Mouse (Mus musculus) hindbrain, embryonic 16.5 days (tissue): ENCODE data around the gene Tbl2. TPM values are rescaled to one million over a fixed set of nuclear protein-coding genes. Genes with fewer than 3 reads are reported as not detected.

Experiments used
- ATAC-seq: fragments of 200-750 bp; cut with Nextera tagmentation; 2 replicates; pipeline ENCODE4 v1.8.0; 2017; ENCODE audit warnings: moderate TSS enrichment, moderate library complexity
- H3K27ac ChIP-seq: fragments of 300-500 bp; sonication (generic); 2 replicates; pipeline ENCODE4 v1.5.1; 2014; ENCODE audit warnings: low read depth, mild to moderate bottlenecking, control low read depth, low read length, moderate library complexity
- H3K27me3 ChIP-seq: fragments of 300-500 bp; sonication (generic); replicated peaks from 2 replicates; pipeline ENCODE4 v1.6.1; 2014; ENCODE audit warnings: low read length; ENCODE audit not compliant: control insufficient read depth, insufficient read depth
- H3K36me3 ChIP-seq: fragments of 300-500 bp; sonication (generic); 2 replicates; pipeline ENCODE4 v1.6.1; 2014; ENCODE audit warnings: mild to moderate bottlenecking, low read length, moderate library complexity, mixed read lengths; ENCODE audit not compliant: control insufficient read depth, insufficient read depth
- H3K4me1 ChIP-seq: fragments of 300-500 bp; sonication (generic); 2 replicates; pipeline ENCODE4 v1.6.1; 2014; ENCODE audit warnings: low read depth, low read length; ENCODE audit not compliant: control insufficient read depth, insufficient read depth
- H3K4me2 ChIP-seq: fragments of 300-500 bp; sonication (generic); 2 replicates; pipeline ENCODE4 v1.6.1; 2014; ENCODE audit warnings: mild to moderate bottlenecking, low read length, control low read depth, moderate library complexity
- H3K4me3 ChIP-seq: fragments of 300-500 bp; sonication (generic); 2 replicates; pipeline ENCODE4 v1.5.1; 2014; ENCODE audit warnings: mild to moderate bottlenecking, low read length, control low read depth, moderate library complexity
- H3K9ac ChIP-seq: fragments of 300-500 bp; sonication (generic); 2 replicates; pipeline ENCODE4 v1.6.1; 2014; ENCODE audit warnings: low read depth, mild to moderate bottlenecking, control low read depth, low read length, moderate library complexity
- H3K9me3 ChIP-seq: fragments of 300-500 bp; sonication (generic); 2 replicates; pipeline ENCODE4 v1.6.1; 2014; ENCODE audit warnings: mild to moderate bottlenecking, low read length, moderate library complexity; ENCODE audit not compliant: control insufficient read depth
- WGBS: fragments of 180-500 bp; shearing (Covaris S2); extraction: QIAGEN DNeasy Blood & Tissue Kit; methylation state at CpG from one replicate; pipeline ENCODE4 v1.1.7; 2014; 5-methylcytosine and 5-hydroxymethylcytosine counted together
- polyA plus RNA-seq: library from polyadenylated mRNA; unstranded; fragments of >200 nt; fragmentation: Nextera tagmentation; extraction: Ambion mirVana; gene quantifications from 2 replicates; pipeline ENCODE4 v1.2.1, GENCODE M21; 2015

Tbl2 gene
- polyA plus RNA-seq, 1 experiment from 2014 or later = 15.0 TPM

DNA sequence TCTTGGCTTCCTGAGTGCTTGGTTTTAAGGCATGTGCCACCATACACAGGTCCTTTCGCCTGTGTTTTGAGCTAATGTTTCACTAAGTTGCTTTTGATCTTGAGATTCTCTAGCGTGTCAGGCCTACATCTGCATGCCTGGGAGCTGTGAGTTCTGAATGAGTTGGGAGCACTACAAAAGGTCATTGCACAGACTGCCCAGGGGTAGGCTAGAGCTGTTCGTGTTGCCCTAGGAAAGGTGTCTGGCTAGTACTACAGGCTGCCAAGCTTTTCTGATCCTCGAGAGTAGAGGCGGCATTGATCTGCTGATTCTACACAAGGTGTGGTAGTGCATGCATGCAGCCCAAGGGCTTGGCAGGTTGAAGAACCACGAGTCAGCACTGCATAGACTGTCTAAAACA, 13.4 kb downstream of the Tbl2 start:
- Histone ChIP-seq H3K9me3 (no peaks in the 10 kb centered on the region), H3K4me1 (no peaks in the 10 kb centered on the region), H3K9ac (no peak overlapping the region), H3K4me2 (no peak overlapping the region), H3K27ac (no peak overlapping the region), H3K4me3 (no peak overlapping the region), H3K27me3 (no peaks in the 10 kb centered on the region), H3K36me3 (peaks cover 19% of the 10 kb centered on the region)
- 93% methylated on average over 6 of the region's 6 CpGs for WGBS
- ATAC-seq = no peak

DNA sequence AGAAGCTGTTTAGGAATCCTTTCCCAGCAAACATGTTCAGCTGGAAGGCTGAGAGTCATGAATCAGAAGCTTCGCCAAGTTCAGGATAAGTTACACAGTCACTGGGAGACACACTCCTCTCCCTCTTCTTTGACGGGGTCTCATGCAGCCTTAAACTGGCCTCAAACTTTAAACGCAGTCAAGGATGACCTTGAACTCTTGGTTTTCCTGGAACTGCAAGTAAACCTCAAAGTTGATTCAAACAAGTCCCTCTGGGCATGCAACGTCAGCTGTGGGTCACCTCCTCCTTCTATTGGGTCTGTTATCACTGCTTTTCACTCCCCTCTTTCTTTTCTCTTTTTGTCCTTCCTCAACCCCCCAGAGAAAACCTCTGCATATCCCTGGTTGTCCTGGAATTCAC, 17.5 kb downstream of the Tbl2 start:
- Histone ChIP-seq H3K27me3 (no peaks in the 10 kb centered on the region), H3K4me2 (no peak overlapping the region), H3K9ac (no peak overlapping the region), H3K36me3 (peaks cover 2% of the 10 kb centered on the region; the same call in 1 of the 2 replicates), H3K9me3 (no peaks in the 10 kb centered on the region), H3K27ac (no peak overlapping the region), H3K4me1 (peaks cover 9% of the 10 kb centered on the region), H3K4me3 (no peak overlapping the region)
- ATAC-seq = no peak
- WGBS = 86% methylated on average over 4 of the region's 4 CpGs

DNA sequence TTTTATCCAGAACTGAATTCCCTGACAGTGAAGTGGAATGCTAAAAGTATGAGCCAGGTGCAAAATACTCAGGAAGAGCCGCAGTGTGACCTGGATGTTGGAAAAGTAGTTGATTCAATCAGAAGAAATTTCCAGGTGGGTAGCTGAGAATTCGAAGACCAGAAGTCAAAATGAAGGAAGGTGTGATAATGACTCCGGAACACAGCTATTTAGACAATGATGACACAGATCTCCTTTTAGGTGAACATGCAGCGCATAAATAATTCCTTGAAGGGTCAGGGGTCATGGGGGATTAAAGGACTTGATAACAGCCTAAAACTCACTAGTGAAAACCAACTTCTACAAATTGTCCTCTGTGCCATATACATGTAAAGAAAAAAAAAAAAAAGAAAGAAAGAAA, 18.0 kb downstream of the Tbl2 start:
- Histone ChIP-seq H3K4me2 (peak overlapping the region; percentile 66; the same call in 1 of the 2 replicates), H3K4me3 (no peak overlapping the region), H3K27me3 (no peaks in the 10 kb centered on the region), H3K9ac (no peak overlapping the region), H3K36me3 (peaks cover 4% of the 10 kb centered on the region), H3K27ac (no peak overlapping the region), H3K9me3 (no peaks in the 10 kb centered on the region), H3K4me1 (peaks cover 9% of the 10 kb centered on the region)
- WGBS = 95% methylated on average over 4 of the region's 4 CpGs
- ATAC-seq = no peak

DNA sequence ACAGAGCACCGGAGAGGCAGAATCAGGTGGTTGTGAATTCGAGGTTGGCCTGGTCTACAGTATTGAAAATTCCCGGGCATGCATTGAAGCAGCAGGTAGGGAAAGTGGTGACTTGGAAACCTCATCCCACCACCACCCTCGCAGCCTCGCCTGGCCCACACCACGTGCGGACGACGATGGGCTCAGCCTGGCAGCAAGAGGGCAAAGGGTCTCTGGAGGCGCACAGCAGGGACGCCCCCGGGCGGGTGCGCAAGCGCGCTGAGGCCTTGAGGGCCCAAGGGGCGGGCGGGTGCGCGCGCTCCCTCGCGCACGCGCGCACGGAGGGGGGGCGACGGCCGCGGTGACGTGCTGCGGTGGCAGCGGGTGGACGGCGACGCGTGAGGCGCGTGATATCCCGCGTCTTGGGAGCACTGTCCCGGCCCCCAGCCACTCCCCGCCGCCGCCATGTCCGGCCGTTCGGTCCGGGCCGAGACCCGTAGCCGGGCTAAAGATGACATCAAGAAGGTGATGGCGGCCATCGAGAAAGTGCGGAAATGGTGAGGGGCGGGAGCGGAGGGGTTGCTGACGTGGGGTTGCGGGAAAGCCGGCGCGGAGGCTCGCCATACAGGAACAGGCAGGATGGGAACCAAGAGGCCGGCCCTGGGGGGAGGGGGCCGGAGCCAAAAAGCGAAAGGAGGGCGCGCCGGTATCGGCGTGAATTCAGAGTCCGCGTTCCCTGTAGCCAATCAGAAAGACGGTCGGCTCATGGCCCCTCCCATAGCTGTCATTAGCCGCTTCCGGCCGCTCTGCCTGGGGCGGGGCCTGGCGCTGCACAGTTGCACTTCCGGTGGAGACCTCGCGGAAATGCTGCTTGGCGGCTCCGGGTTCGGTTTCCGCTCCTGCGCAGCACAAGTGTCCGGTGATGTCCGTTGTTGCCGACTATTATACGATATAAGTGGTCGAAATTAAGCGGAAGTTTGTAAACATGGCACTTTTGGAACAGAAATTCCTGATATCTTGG, 18.9 kb downstream of the Tbl2 start, which contains the start of gene Bcl7b:
Gene Bcl7b (plus strand): TSS at position 221 of the 1,000 bp plus-strand sequence.
- peak within 1 kb of the TSS; percentile 91 for H3K9ac ChIP-seq
- peak within 1 kb of the TSS; percentile 100 for H3K27ac ChIP-seq
- H3K4me1 ChIP-seq = peaks cover 9% of the 10 kb centered on the region
- WGBS = 2% methylated on average over 94 of the region's 95 CpGs
- peak; percentile 98 for ATAC-seq
- no peaks in the 10 kb centered on the region for H3K9me3 ChIP-seq
- no peaks in the 10 kb centered on the region for H3K27me3 ChIP-seq
- H3K4me3 ChIP-seq = peak within 1 kb of the TSS; percentile 73
- H3K36me3 ChIP-seq = peaks cover 10% of the 10 kb centered on the region
- peak within 1 kb of the TSS; percentile 66 for H3K4me2 ChIP-seq

DNA sequence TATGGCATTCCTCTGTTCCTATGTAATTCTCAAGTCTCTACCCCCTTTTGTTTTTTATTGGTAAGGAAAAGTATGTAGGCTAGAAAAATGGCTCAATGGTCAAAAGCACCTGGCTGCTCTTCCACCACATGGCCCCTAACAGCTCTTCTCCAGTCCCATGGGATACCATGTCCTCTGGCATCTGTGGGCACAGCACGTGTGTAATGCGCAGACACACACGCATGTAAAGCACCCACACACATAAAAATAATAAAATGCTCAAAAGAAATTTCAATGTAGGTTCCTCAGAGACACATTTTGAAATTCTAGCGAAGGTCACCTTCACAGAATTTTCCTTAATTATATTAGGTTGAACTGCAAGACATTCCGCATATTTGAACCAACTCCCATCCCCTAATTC, 20.0 kb downstream of the Tbl2 start:
- Histone ChIP-seq H3K27me3 (no peaks in the 10 kb centered on the region), H3K27ac (no peak overlapping the region), H3K4me3 (peak overlapping the region; percentile 73), H3K4me2 (peak overlapping the region; percentile 66), H3K4me1 (peaks cover 9% of the 10 kb centered on the region), H3K9me3 (no peaks in the 10 kb centered on the region), H3K36me3 (peaks cover 14% of the 10 kb centered on the region), H3K9ac (peak overlapping the region; percentile 41)
- no peak for ATAC-seq
- 91% methylated on average over 5 of the region's 5 CpGs for WGBS

DNA sequence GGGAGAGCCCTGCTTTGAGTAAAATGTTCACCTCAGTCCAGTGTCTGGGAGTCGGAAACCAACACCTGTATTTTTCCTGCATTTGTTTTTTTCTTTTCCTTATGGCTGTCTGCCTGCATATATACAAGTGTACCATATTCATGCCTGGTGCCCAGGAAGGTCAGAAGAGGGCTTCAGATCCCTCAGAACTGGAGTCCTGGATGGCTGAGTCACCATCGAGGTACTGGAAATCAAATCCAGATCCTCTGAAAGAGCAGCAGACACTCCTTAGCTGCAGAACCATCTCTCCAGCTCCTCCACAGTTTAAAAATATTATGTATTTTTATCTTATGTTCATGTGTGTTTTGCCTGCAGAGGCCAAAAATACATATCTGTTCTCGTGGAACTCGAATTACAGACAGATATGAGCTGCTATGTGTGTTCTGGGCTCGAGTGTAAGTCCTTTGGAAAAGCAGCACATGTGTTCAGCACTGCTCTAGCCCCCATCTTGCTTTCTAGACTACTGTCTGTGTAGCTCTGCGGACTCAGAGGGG, 22.3 kb downstream of the Tbl2 start:
- WGBS = 93% methylated on average over 6 of the region's 6 CpGs
- peaks cover 14% of the 10 kb centered on the region for H3K36me3 ChIP-seq

DNA sequence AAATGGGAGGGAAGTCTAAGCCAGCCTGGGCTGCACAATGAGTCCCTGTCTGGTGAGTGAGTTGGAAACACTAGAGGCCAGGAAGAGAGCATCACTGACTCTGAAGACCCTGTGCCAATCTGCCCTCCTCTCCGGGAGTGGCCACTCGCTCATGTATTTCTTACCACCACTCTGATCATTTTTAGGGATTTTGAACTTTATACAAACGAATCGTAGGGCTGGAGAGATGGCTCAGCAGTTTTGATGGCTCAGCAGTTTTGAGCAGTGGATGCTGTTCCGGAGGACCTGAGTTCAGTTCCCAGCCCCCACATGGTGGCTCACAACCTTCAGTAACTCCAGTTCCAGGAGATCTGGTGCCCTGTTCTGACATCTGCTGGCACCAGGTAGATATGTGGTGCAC, 23.5 kb downstream of the Tbl2 start:
- Histone ChIP-seq H3K27me3 (no peaks in the 10 kb centered on the region), H3K4me2 (no peak overlapping the region), H3K9me3 (no peaks in the 10 kb centered on the region), H3K4me1 (peaks cover 9% of the 10 kb centered on the region), H3K36me3 (peaks cover 21% of the 10 kb centered on the region), H3K4me3 (no peak overlapping the region), H3K27ac (no peak overlapping the region), H3K9ac (no peak overlapping the region)
- 95% methylated on average over 5 of the region's 5 CpGs for WGBS
- no peak for ATAC-seq

More for the DNA sequence above, 22.3 kb downstream of the Tbl2 start:
- H3K9ac ChIP-seq = no peak overlapping the region
- no peak overlapping the region for H3K4me3 ChIP-seq
- no peak overlapping the region for H3K4me2 ChIP-seq
- no peak overlapping the region for H3K27ac ChIP-seq
- H3K27me3 ChIP-seq = no peaks in the 10 kb centered on the region
- no peaks in the 10 kb centered on the region for H3K9me3 ChIP-seq
- no peak for ATAC-seq
- peaks cover 9% of the 10 kb centered on the region for H3K4me1 ChIP-seq

DNA sequence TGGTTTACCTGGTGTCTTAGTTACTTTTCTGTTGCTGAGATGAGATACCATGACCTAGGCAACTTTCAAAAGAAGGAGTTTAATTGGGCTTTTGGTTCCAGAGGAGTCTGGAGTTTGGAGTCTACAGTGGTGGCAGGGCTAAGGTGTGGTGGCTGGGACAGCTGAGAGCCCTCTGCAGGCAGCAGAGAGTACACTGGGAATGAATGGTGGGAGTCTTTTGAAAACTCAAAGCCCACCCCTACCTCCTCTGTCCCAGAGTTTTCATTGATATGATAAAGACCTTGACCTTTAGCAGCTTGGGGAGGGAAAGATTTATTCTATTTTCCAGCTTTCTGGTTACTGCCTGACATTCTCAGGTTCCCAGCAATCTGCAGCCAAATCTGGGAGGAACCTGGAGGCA, 25.6 kb downstream of the Tbl2 start:
- no peaks in the 10 kb centered on the region for H3K9me3 ChIP-seq
- peaks cover 28% of the 10 kb centered on the region for H3K36me3 ChIP-seq
- no peaks in the 10 kb centered on the region for H3K4me1 ChIP-seq
- no peak overlapping the region for H3K27ac ChIP-seq
- ATAC-seq = no peak
- H3K4me2 ChIP-seq = no peak overlapping the region
- no peak overlapping the region for H3K9ac ChIP-seq
- no peaks in the 10 kb centered on the region for H3K27me3 ChIP-seq
- H3K4me3 ChIP-seq = no peak overlapping the region

DNA sequence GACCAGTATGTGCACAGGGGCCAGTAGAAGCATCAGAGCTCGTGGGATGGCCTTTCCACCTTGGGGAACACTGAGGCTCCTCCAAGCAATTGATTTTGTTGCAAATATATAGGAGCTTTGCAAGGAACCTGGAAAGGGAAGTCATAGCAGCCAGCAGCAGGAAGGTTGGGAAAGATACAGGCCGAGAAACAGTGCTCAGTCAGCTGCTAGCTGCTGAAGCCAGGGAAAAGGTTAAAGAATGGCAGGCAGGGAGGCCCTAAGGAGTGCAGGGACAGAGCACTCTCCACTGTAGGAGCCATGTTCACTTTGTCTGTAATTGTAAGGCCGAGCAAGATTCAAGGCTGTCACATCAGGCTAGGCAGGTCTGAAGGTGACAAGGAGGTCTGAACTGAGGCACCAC, 29.1 kb downstream of the Tbl2 start:
- Histone ChIP-seq H3K4me1 (no peaks in the 10 kb centered on the region), H3K9ac (no peak overlapping the region), H3K9me3 (no peaks in the 10 kb centered on the region), H3K4me2 (no peak overlapping the region), H3K36me3 (peaks cover 39% of the 10 kb centered on the region), H3K27me3 (no peaks in the 10 kb centered on the region), H3K4me3 (no peak overlapping the region), H3K27ac (no peak overlapping the region)
- no peak for ATAC-seq
- WGBS = 80% methylated on average over 3 of the region's 3 CpGs
